33 mouse cellular contexts compared by ENCODE assay signal in the genomic region with DNA sequence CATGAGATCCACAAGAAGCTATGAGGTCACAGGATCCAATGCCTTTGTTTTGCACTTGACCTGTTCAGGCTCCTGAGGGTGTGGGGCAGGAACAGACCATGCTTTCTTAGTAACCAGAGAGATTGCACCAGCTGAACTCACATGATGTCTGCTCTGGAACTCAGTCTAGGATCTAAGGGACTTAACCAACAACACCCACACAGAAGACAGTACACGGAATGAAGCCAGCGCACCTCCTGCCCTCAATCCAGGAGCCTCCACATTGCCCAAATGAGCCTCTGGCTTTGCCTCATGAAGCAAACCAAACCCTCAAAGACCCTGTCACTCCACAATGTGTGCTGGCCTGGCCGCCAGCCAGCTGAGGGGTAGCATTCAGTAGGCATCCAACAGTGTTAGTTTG. TPM values are rescaled to one million over a fixed set of nuclear protein-coding genes. Genes with fewer than 3 reads are reported as not detected.
"Had no signal": no experiment of that assay in that cellular context is flagged by ENCODE, and none has a peak within 500 bp of the region (broad histone marks: within the 10 kb centered on the region; RNA-seq: fewer than 3 reads in every experiment).

No protein-coding gene starts in this region.

- DNase-seq: left cerebral cortex, postnatal 4 days; liver; liver, embryonic 13.5 days; liver, postnatal 0 days; lung, adult 18-20 months; lung, adult 2 months; lung, embryonic 14.5 days; lung, postnatal 10 days; lung, postnatal 14 days; lung, postnatal 36 days; lung, postnatal 4 days; midbrain, embryonic 14.5 days had no signal

RNA-seq across cellular contexts. Expression of a gene that starts 4.8 kb away (rescaled TPM):
- polyA plus RNA-seq: limb, embryonic 11.5 days; limb, embryonic 12.5 days; limb, embryonic 13.5 days; liver, adult 2 months; liver, embryonic 11.5 days; liver, embryonic 12.5 days; liver, embryonic 14.5 days; liver, embryonic 15.5 days; liver, embryonic 16.5 days; liver, postnatal 0 days; macrophage; midbrain, embryonic 10.5 days; midbrain, embryonic 11.5 days; midbrain, embryonic 12.5 days; midbrain, embryonic 13.5 days; midbrain, embryonic 14.5 days; midbrain, embryonic 15.5 days; midbrain, embryonic 16.5 days; midbrain, postnatal 0 days; myocyte; neural tube, embryonic 11.5 days; neural tube, embryonic 12.5 days had no signal

RNA-seq across cellular contexts. Expression of a gene that starts 18.8 kb away (rescaled TPM):
- polyA plus RNA-seq: limb, embryonic 10.5 days; limb, embryonic 11.5 days; limb, embryonic 12.5 days; liver, embryonic 11.5 days; liver, embryonic 12.5 days; liver, embryonic 13.5 days; liver, embryonic 14.5 days; liver, embryonic 15.5 days; liver, embryonic 16.5 days; liver, postnatal 0 days; macrophage had no signal

RNA-seq across cellular contexts. Expression of a gene that starts 34.4 kb away (rescaled TPM):
- polyA plus RNA-seq: limb, embryonic 10.5 days; limb, embryonic 11.5 days; limb, embryonic 12.5 days; liver, embryonic 11.5 days; liver, embryonic 12.5 days; liver, postnatal 0 days; macrophage; midbrain, embryonic 10.5 days; midbrain, embryonic 11.5 days; midbrain, embryonic 12.5 days; midbrain, embryonic 14.5 days; midbrain, embryonic 16.5 days; midbrain, postnatal 0 days; myocyte; neural tube, embryonic 11.5 days; neural tube, embryonic 12.5 days had no signal

RNA-seq across cellular contexts. Expression of a gene that starts 45.4 kb away (rescaled TPM):
- polyA plus RNA-seq: macrophage had no signal
